Mouse (Mus musculus): ENCODE data around the gene Fcgr3. TPM values are rescaled to one million over a fixed set of nuclear protein-coding genes. Genes with fewer than 3 reads are reported as not detected.

Fcgr3 gene
- polyA plus RNA-seq, 1 experiment from 2014 or later = 6.0 TPM

- ATAC-seq = no peak
- H3K4me2 ChIP-seq (replicated peaks) = no peak overlapping the region
These were observed 33.0 kb downstream of the Fcgr3 start for GRCm38 (mm10) chr1:171031752-171032151.

GRCm38 (mm10) chr1:171019311-171019950, 45.3 kb downstream of the Fcgr3 start:
- no peaks in the 10 kb centered on the region for H3K9me3 ChIP-seq
- H3K4me1 ChIP-seq (replicated peaks) = no peaks in the 10 kb centered on the region
- no peak overlapping the region for H3K27ac ChIP-seq
- H3K4me3 ChIP-seq (replicated peaks) = no peak overlapping the region
- H3K36me3 ChIP-seq = no peaks in the 10 kb centered on the region
- 88% methylated on average over 7 of the region's 7 CpGs for WGBS
- no peak for ATAC-seq
- H3K9ac ChIP-seq (replicated peaks) = no peak overlapping the region
- no peaks in the 10 kb centered on the region for H3K27me3 ChIP-seq
- no peak overlapping the region for H3K4me2 ChIP-seq (replicated peaks)

More at GRCm38 (mm10) chr1:171031752-171032151, 33.0 kb downstream of the Fcgr3 start:
- WGBS = 86% methylated on average over 3 of the region's 3 CpGs
- H3K4me1 ChIP-seq (replicated peaks) = peaks cover 24% of the 10 kb centered on the region
- peaks cover 49% of the 10 kb centered on the region for H3K27me3 ChIP-seq
- H3K27ac ChIP-seq = no peak overlapping the region
- H3K9ac ChIP-seq (replicated peaks) = no peak overlapping the region
- no peaks in the 10 kb centered on the region for H3K36me3 ChIP-seq
- no peak overlapping the region for H3K4me3 ChIP-seq (replicated peaks)
- no peaks in the 10 kb centered on the region for H3K9me3 ChIP-seq

GRCm38 (mm10) chr1:171018737-171019136, 46.0 kb downstream of the Fcgr3 start, which contains the start of gene Fcgr4:
Gene Fcgr4, plus strand, starts transcription at chr1:171018920.
- Histone ChIP-seq H3K27me3 (no peaks in the 10 kb centered on the region), H3K9me3 (no peaks in the 10 kb centered on the region), H3K4me3 (replicated peaks) (no peak within 1 kb of the TSS), H3K4me1 (replicated peaks) (no peaks in the 10 kb centered on the region), H3K9ac (replicated peaks) (no peak within 1 kb of the TSS), H3K4me2 (replicated peaks) (no peak within 1 kb of the TSS), H3K27ac (no peak within 1 kb of the TSS), H3K36me3 (no peaks in the 10 kb centered on the region)
- no peak for ATAC-seq
- 87% methylated on average over 2 of the region's 2 CpGs for WGBS

GRCm38 (mm10) chr1:171017468-171018158, 47.1 kb downstream of the Fcgr3 start:
- no peak overlapping the region for H3K4me2 ChIP-seq (replicated peaks)
- no peak for ATAC-seq
- H3K9me3 ChIP-seq = no peaks in the 10 kb centered on the region
- no peak overlapping the region for H3K4me3 ChIP-seq (replicated peaks)
- H3K36me3 ChIP-seq = no peaks in the 10 kb centered on the region
- whole genome bisulfite sequencing = 50% methylated on average over 6 of the region's 6 CpGs
- H3K9ac ChIP-seq (replicated peaks) = no peak overlapping the region
- H3K27me3 ChIP-seq = no peaks in the 10 kb centered on the region
- no peaks in the 10 kb centered on the region for H3K4me1 ChIP-seq (replicated peaks)
- no peak overlapping the region for H3K27ac ChIP-seq

- Histone ChIP-seq H3K27me3 (no peaks in the 10 kb centered on the region), H3K9me3 (no peaks in the 10 kb centered on the region), H3K27ac (no peak overlapping the region), H3K4me1 (replicated peaks) (no peaks in the 10 kb centered on the region), H3K36me3 (no peaks in the 10 kb centered on the region), H3K4me2 (replicated peaks) (no peak overlapping the region), H3K9ac (replicated peaks) (no peak overlapping the region), H3K4me3 (replicated peaks) (no peak overlapping the region)
- WGBS = 91% methylated on average over 6 of the region's 6 CpGs
- no peak for ATAC-seq
These were observed 47.9 kb downstream of the Fcgr3 start for GRCm38 (mm10) chr1:171016676-171017356.

GRCm38 (mm10) chr1:171011733-171012132, 53.0 kb downstream of the Fcgr3 start:
- WGBS = 88% methylated on average over 4 of the region's 4 CpGs
- Histone ChIP-seq H3K9ac (replicated peaks) (no peak overlapping the region), H3K36me3 (no peaks in the 10 kb centered on the region), H3K4me3 (replicated peaks) (no peak overlapping the region), H3K9me3 (0 out of 2 replicates have a peak, but pooled peaks cover 4% of the 10 kb centered on the region), H3K4me2 (replicated peaks) (no peak overlapping the region), H3K27ac (no peak overlapping the region), H3K4me1 (replicated peaks) (no peaks in the 10 kb centered on the region), H3K27me3 (no peaks in the 10 kb centered on the region)
- no peak for ATAC-seq

- 89% methylated on average over 2 of the region's 2 CpGs for WGBS
- Histone ChIP-seq H3K36me3 (no peaks in the 10 kb centered on the region), H3K4me1 (replicated peaks) (no peaks in the 10 kb centered on the region)
These were observed 57.8 kb downstream of the Fcgr3 start for GRCm38 (mm10) chr1:171006905-171007304.

GRCm38 (mm10) chr1:171006335-171006734, 58.4 kb downstream of the Fcgr3 start:
- Histone ChIP-seq H3K4me3 (replicated peaks) (no peak overlapping the region), H3K9me3 (0 out of 2 replicates have a peak, but pooled peaks cover 4% of the 10 kb centered on the region), H3K4me1 (replicated peaks) (no peaks in the 10 kb centered on the region), H3K9ac (replicated peaks) (no peak overlapping the region), H3K27ac (no peak overlapping the region), H3K4me2 (replicated peaks) (no peak overlapping the region), H3K36me3 (no peaks in the 10 kb centered on the region), H3K27me3 (no peaks in the 10 kb centered on the region)
- no peak for ATAC-seq
- 94% methylated on average over 4 of the region's 4 CpGs for WGBS

More at GRCm38 (mm10) chr1:171006905-171007304, 57.8 kb downstream of the Fcgr3 start:
- H3K27me3 ChIP-seq = no peaks in the 10 kb centered on the region
- H3K4me2 ChIP-seq (replicated peaks) = no peak overlapping the region
- H3K9ac ChIP-seq (replicated peaks) = no peak overlapping the region
- ATAC-seq = no peak
- H3K4me3 ChIP-seq (replicated peaks) = no peak overlapping the region
- no peak overlapping the region for H3K27ac ChIP-seq
- H3K9me3 ChIP-seq = 0 out of 2 replicates have a peak, but pooled peaks cover 4% of the 10 kb centered on the region

GRCm38 (mm10) chr1:171005586-171005985, 59.1 kb downstream of the Fcgr3 start:
- H3K4me3 ChIP-seq (replicated peaks) = no peak overlapping the region
- H3K9me3 ChIP-seq = 0 out of 2 replicates have a peak, but pooled peaks cover 4% of the 10 kb centered on the region
- H3K36me3 ChIP-seq = no peaks in the 10 kb centered on the region
- H3K9ac ChIP-seq (replicated peaks) = no peak overlapping the region
- H3K4me1 ChIP-seq (replicated peaks) = no peaks in the 10 kb centered on the region
- no peak for ATAC-seq
- H3K27ac ChIP-seq = no peak overlapping the region
- H3K27me3 ChIP-seq = no peaks in the 10 kb centered on the region
- no peak overlapping the region for H3K4me2 ChIP-seq (replicated peaks)

GRCm38 (mm10) chr1:171005081-171005480, 59.7 kb downstream of the Fcgr3 start:
- Histone ChIP-seq H3K4me2 (replicated peaks) (no peak overlapping the region), H3K27ac (no peak overlapping the region), H3K36me3 (no peaks in the 10 kb centered on the region), H3K9me3 (0 out of 2 replicates have a peak, but pooled peaks cover 4% of the 10 kb centered on the region), H3K9ac (replicated peaks) (no peak overlapping the region), H3K4me1 (replicated peaks) (no peaks in the 10 kb centered on the region), H3K4me3 (replicated peaks) (no peak overlapping the region), H3K27me3 (no peaks in the 10 kb centered on the region)
- 68% methylated on average over 6 of the region's 6 CpGs for WGBS
- no peak for ATAC-seq

All from midbrain, embryonic 13.5 days (tissue).